Mouse (Mus musculus): Measurements from ENCODE around the gene Sycp2. TPM values are rescaled to one million over a fixed set of nuclear protein-coding genes. Genes with fewer than 3 reads are reported as not detected.

Sycp2 gene
- not detected for polyA plus RNA-seq (2015; fragmentation: Illumina TruSeq; extraction: RNeasy Lipid Tissue Mini Kit (QIAGEN cat#74804); ENCODE audit: insufficient read depth, low read depth, low replicate concordance)

GRCm38 (mm10) chr2:178407053-178407815 lies at the start of gene Sycp2:
Gene Sycp2, minus strand, starts transcription at chr2:178407685.

GRCm38 (mm10) chr2:178430231-178430630 lies 22.7 kb upstream of the Sycp2 start, which contains the start of gene Cdh26:
Gene Cdh26, plus strand, starts transcription at chr2:178430531.

GRCm38 (mm10) chr2:178414261-178415149 lies 7.0 kb upstream of the Sycp2 start, which contains the start of the genes Ppp1r3d and Fam217b:
Gene Ppp1r3d, minus strand, starts transcription at chr2:178414472.
Gene Fam217b, plus strand, starts transcription at chr2:178414524.

Other genes with a start within 250 kb of the Sycp2 start
- 1.1 TPM for gene Ppp1r3d, start 6.8 kb upstream of the Sycp2 start, polyA plus RNA-seq (2015; fragmentation: Illumina TruSeq; extraction: RNeasy Lipid Tissue Mini Kit (QIAGEN cat#74804); ENCODE audit: insufficient read depth, low read depth, low replicate concordance)
- gene Fam217b, start 6.8 kb upstream of the Sycp2 start, polyA plus RNA-seq (2015; fragmentation: Illumina TruSeq; extraction: RNeasy Lipid Tissue Mini Kit (QIAGEN cat#74804); ENCODE audit: insufficient read depth, low read depth, low replicate concordance), result 1.6 TPM
- gene Cdh26, start 22.8 kb upstream of the Sycp2 start, polyA plus RNA-seq (2015; fragmentation: Illumina TruSeq; extraction: RNeasy Lipid Tissue Mini Kit (QIAGEN cat#74804); ENCODE audit: insufficient read depth, low read depth, low replicate concordance), result not detected